Mouse (Mus musculus): Measurements from ENCODE around the gene Btbd35f5.
"Not testable (repeated sequence)": the region's sequence is repeated elsewhere in the genome, so short reads cannot be mapped to it uniquely, and the experiment has no call there.

Btbd35f5 gene

GRCm38 (mm10) chrX:32973597-32973996 lies at the start of gene Btbd35f5:
TSS of gene Btbd35f5 (plus strand) at chrX:32973897.
- not testable (repeated sequence) for DNase-seq

- DNase-seq = not testable (repeated sequence)
These were observed 32.2 kb upstream of the Btbd35f5 start, which contains the start of gene Gm21789 for GRCm38 (mm10) chrX:32941468-32941867. TSS of gene Gm21789 (plus strand) at chrX:32941768.

Data from thymus, postnatal 36 days (tissue).